Mouse (Mus musculus): ENCODE measurements around the gene Spock1. TPM values are rescaled to one million over a fixed set of nuclear protein-coding genes. Genes with fewer than 3 reads are reported as not detected.

The Spock1 gene
- polyA plus RNA-seq, 1 experiment = 0.03 TPM

- no peak for TF ChIP-seq GATA1 (IDR thresholded peaks at IDR 0.05; ENCODE audit: low read length)
- no peak for TF ChIP-seq TAL1 (IDR thresholded peaks at IDR 0.05; ENCODE audit: low read length)
- Histone ChIP-seq H3K36me3 (ENCODE audit: control insufficient read depth) (no peaks in the 10 kb centered on the region), H3K4me3 (replicated peaks) (no peak overlapping the region), H3K4me1 (ENCODE audit: control insufficient read depth) (no peaks in the 10 kb centered on the region), H3K9me3 (ENCODE audit: control insufficient read depth, low read length) (peaks cover 11% of the 10 kb centered on the region), H3K27me3 (ENCODE audit: control insufficient read depth) (no peaks in the 10 kb centered on the region)
Observed at GRCm38 (mm10) chr13:57930720-57931119, 22.6 kb upstream of the Spock1 start.

GRCm38 (mm10) chr13:57930283-57930682, 22.2 kb upstream of the Spock1 start:
- Histone ChIP-seq H3K4me3 (replicated peaks) (no peak overlapping the region), H3K36me3 (ENCODE audit: control insufficient read depth) (no peaks in the 10 kb centered on the region), H3K4me1 (ENCODE audit: control insufficient read depth) (no peaks in the 10 kb centered on the region), H3K9me3 (ENCODE audit: control insufficient read depth, low read length) (peaks cover 15% of the 10 kb centered on the region), H3K27me3 (ENCODE audit: control insufficient read depth) (no peaks in the 10 kb centered on the region)
- no peak for TF ChIP-seq TAL1 (IDR thresholded peaks at IDR 0.05; ENCODE audit: low read length)
- TF ChIP-seq GATA1 (IDR thresholded peaks at IDR 0.05; ENCODE audit: low read length) = no peak

DNA sequence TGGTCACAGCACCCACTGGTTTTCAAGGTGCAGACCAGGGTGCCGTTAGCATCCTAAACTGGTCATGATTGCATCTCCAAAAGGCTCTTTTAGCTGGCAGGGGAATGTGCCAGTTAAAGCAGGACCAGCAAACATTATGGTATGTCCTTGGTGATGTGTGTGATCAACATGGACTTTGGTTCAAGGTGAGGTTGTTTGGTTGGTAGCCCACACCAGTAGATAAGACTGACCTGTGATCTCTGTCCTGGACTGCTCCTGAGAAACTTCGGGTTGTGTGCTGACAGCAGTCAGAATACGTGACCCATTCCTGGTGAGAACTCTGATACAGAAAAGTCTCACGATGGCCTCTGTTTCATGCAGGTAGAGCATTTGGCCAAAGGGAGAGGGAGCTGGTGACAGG, 11.8 kb upstream of the Spock1 start:
- Histone ChIP-seq H3K4me1 (ENCODE audit: control insufficient read depth) (no peaks in the 10 kb centered on the region), H3K36me3 (ENCODE audit: control insufficient read depth) (no peaks in the 10 kb centered on the region), H3K27me3 (ENCODE audit: control insufficient read depth) (no peaks in the 10 kb centered on the region), H3K9me3 (ENCODE audit: control insufficient read depth, low read length) (peaks cover 34% of the 10 kb centered on the region), H3K4me3 (replicated peaks) (no peak overlapping the region)
- TF ChIP-seq TAL1 (IDR thresholded peaks at IDR 0.05; ENCODE audit: low read length) = no peak
- no peak for TF ChIP-seq GATA1 (IDR thresholded peaks at IDR 0.05; ENCODE audit: low read length)

DNA sequence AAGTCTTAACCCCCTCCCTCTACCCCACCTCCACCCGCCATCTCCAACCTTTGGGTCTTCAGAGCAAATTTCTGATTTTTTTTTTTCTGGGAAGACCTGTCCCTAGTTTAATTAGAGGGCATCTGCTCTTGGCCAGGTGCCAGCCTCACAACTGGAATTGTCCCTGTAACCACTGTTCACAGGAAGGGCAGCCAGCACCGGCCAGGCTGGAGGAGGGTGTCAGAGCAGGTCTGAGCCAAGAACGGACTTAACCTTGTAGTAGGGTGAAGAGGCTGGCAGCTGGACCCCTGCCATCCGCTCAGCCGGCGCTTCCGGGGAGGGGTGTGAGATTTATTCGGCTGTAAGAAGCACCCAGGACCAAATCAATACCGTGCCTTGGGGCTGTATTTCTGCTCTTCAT, 3.0 kb upstream of the Spock1 start:
- peaks cover 20% of the 10 kb centered on the region for H3K27me3 ChIP-seq (ENCODE audit: control insufficient read depth)
- H3K9me3 ChIP-seq (ENCODE audit: control insufficient read depth, low read length) = peaks cover 11% of the 10 kb centered on the region
- H3K36me3 ChIP-seq (ENCODE audit: control insufficient read depth) = no peaks in the 10 kb centered on the region
- H3K4me1 ChIP-seq (ENCODE audit: control insufficient read depth) = peaks cover 3% of the 10 kb centered on the region; the same call in 1 of the 2 replicates
- H3K4me3 ChIP-seq (replicated peaks) = no peak overlapping the region
- no peak for TF ChIP-seq TAL1 (IDR thresholded peaks at IDR 0.05; ENCODE audit: low read length)
- TF ChIP-seq GATA1 (IDR thresholded peaks at IDR 0.05; ENCODE audit: low read length) = no peak

DNA sequence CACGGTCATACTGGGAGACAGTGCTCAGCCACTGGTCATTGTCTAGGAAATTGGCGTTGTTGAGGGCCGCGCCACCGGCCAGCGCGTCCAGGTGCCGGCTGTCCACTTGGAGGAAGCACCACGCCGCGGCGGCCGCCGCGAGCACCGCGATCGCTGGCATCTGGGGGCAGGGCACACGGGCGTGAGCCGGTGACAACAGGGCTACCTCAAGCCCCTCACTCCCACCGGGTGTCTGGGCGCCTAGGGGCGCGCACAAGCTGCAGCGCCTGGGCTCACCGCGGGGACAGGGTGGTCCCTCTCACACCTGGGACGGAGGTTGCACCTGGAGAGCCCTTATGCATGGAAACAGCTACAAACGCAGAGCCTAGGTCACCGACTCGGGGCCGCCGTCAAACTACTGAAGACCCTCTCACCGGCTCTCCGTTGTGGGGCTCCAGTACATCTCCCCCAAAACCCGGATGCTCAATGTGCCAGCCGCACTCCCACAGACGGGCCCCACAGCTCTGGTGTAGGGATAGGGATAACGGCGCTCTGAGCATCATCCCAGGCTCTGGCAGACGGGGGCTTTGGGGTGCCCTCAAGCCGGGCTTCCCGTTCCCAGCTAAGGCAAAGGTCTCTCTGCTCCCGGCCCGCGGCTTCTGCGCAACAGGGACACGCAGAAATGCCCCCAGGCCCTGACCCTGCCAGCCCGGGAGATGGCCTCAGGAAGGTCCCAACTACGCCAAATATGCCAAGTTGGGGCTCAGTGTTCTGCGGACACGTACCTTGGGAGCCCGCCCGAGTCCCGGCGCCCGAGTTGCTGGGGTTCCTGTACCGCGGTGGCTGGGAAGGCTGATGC, 485 bp downstream of the Spock1 start:
- no peaks in the 10 kb centered on the region for H3K36me3 ChIP-seq (ENCODE audit: control insufficient read depth)
- peaks cover 20% of the 10 kb centered on the region for H3K27me3 ChIP-seq (ENCODE audit: control insufficient read depth)
- peaks cover 3% of the 10 kb centered on the region; the same call in 1 of the 2 replicates for H3K4me1 ChIP-seq (ENCODE audit: control insufficient read depth)
- TF ChIP-seq GATA1 (IDR thresholded peaks at IDR 0.05; ENCODE audit: low read length) (no peak), TAL1 (IDR thresholded peaks at IDR 0.05; ENCODE audit: low read length) (no peak)
- no peak overlapping the region for H3K4me3 ChIP-seq (replicated peaks)
- H3K9me3 ChIP-seq (ENCODE audit: control insufficient read depth, low read length) = peaks cover 14% of the 10 kb centered on the region

DNA sequence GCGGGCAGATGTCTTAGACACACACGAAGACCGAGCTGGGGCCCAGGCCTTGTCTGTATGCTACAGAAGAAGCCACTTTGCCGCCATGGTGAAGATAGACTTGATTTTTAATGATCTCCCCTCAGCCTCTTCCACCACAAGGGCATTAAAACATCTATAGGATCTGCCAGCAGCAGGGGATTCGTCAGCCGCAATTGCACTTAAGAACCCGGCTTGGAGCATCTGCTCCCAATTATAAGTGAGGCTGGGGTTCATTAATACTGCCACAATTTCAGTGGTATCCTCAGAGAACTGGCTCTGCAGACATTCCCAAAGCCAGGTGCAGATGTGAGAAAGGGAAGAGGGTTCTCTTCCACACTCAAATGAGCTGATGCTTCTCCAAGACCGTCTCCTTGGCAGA, 13.5 kb downstream of the Spock1 start:
- H3K4me3 ChIP-seq (replicated peaks) = no peak overlapping the region
- no peak for TF ChIP-seq TAL1 (IDR thresholded peaks at IDR 0.05; ENCODE audit: low read length)
- TF ChIP-seq GATA1 (IDR thresholded peaks at IDR 0.05; ENCODE audit: low read length) = no peak
- no peaks in the 10 kb centered on the region for H3K36me3 ChIP-seq (ENCODE audit: control insufficient read depth)
- H3K9me3 ChIP-seq (ENCODE audit: control insufficient read depth, low read length) = peaks cover 42% of the 10 kb centered on the region
- H3K4me1 ChIP-seq (ENCODE audit: control insufficient read depth) = no peaks in the 10 kb centered on the region
- H3K27me3 ChIP-seq (ENCODE audit: control insufficient read depth) = no peaks in the 10 kb centered on the region

- Histone ChIP-seq H3K27me3 (ENCODE audit: control insufficient read depth) (no peaks in the 10 kb centered on the region), H3K36me3 (ENCODE audit: control insufficient read depth) (no peaks in the 10 kb centered on the region), H3K4me1 (ENCODE audit: control insufficient read depth) (no peaks in the 10 kb centered on the region), H3K4me3 (replicated peaks) (no peak overlapping the region), H3K9me3 (ENCODE audit: control insufficient read depth, low read length) (peaks cover 13% of the 10 kb centered on the region)
- TF ChIP-seq GATA1 (IDR thresholded peaks at IDR 0.05; ENCODE audit: low read length) = no peak
- no peak for TF ChIP-seq TAL1 (IDR thresholded peaks at IDR 0.05; ENCODE audit: low read length)
Observed at GRCm38 (mm10) chr13:57889708-57890107, 18.4 kb downstream of the Spock1 start.

DNA sequence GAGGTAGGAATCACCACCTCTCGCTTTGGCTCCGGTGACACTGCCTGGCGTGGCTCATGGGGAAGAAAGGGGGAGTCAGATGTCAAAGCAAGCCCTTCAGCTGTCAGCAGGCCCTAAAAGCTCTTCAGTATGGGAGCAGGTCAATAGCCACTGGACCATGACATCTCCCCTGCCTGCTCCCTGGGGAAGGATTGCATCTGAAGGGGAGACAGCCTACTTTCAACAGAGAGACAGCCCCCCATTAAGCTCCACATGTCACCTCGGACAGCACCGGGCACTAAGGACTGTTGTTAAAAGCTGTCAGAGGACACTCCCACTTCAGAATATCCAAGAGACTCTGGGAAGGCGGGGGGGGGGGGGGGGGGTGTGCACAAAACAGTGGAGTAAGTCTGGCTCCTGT, 19.1 kb downstream of the Spock1 start:
- H3K4me1 ChIP-seq (ENCODE audit: control insufficient read depth) = no peaks in the 10 kb centered on the region
- H3K36me3 ChIP-seq (ENCODE audit: control insufficient read depth) = no peaks in the 10 kb centered on the region
- no peaks in the 10 kb centered on the region for H3K27me3 ChIP-seq (ENCODE audit: control insufficient read depth)
- H3K9me3 ChIP-seq (ENCODE audit: control insufficient read depth, low read length) = peaks cover 8% of the 10 kb centered on the region
- H3K4me3 ChIP-seq (replicated peaks) = no peak overlapping the region
- TF ChIP-seq GATA1 (IDR thresholded peaks at IDR 0.05; ENCODE audit: low read length) (no peak), TAL1 (IDR thresholded peaks at IDR 0.05; ENCODE audit: low read length) (no peak)

- no peaks in the 10 kb centered on the region for H3K36me3 ChIP-seq (ENCODE audit: control insufficient read depth)
- peaks cover 2% of the 10 kb centered on the region; the same call in 1 of the 2 replicates for H3K9me3 ChIP-seq (ENCODE audit: control insufficient read depth, low read length)
- TF ChIP-seq GATA1 (IDR thresholded peaks at IDR 0.05; ENCODE audit: low read length) (no peak), TAL1 (IDR thresholded peaks at IDR 0.05; ENCODE audit: low read length) (no peak)
- H3K27me3 ChIP-seq (ENCODE audit: control insufficient read depth) = no peaks in the 10 kb centered on the region
- no peaks in the 10 kb centered on the region for H3K4me1 ChIP-seq (ENCODE audit: control insufficient read depth)
- H3K4me3 ChIP-seq (replicated peaks) = no peak overlapping the region
Observed at GRCm38 (mm10) chr13:57879817-57880216, 28.3 kb downstream of the Spock1 start.

All from erythroblast, embryonic 14.5 days (primary cell).